Mouse (Mus musculus): ENCODE results near the gene 9330161L09Rik. TPM values are rescaled to one million over a fixed set of nuclear protein-coding genes. Genes with fewer than 3 reads are reported as not detected.

Gene 9330161L09Rik
- total and polyA plus RNA-seq, 3 experiments, result 1.8 to 2.1 TPM; not detected in 1

- Histone ChIP-seq H3K9me3 (replicated peaks; ENCODE audit: insufficient read depth, low read length) (no peaks in the 10 kb centered on the region), H3K27ac (ENCODE audit: control insufficient read depth, low read depth, low read length) (no peak overlapping the region), H3K79me2 (ENCODE audit: control insufficient read depth, insufficient read depth, low read length, poor library complexity) (no peaks in the 10 kb centered on the region), H3K9ac (ENCODE audit: control insufficient read depth, low read depth, low read length, poor library complexity, severe bottlenecking) (no peak overlapping the region), H3K27me3 (ENCODE audit: control insufficient read depth in 1 of 2, insufficient read depth in 2 of 2, low read length in 2 of 2) (no peaks in the 10 kb centered on the region), H3K36me3 (ENCODE audit: control insufficient read depth in 1 of 2, insufficient read depth in 2 of 2, low read length in 2 of 2) (peaks cover 0 to 12% of the 10 kb centered on the region in 2 experiments; a peak in 2 of 4 replicates), H3K4me3 (ENCODE audit: control insufficient read depth in 1 of 2, insufficient read depth in 1 of 2, low read depth in 2 of 2, low read length in 2 of 2) (no peak overlapping the region), H3K4me1 (ENCODE audit: control insufficient read depth in 1 of 2, insufficient read depth in 2 of 2, low read length in 2 of 2) (peaks cover 5 to 18% of the 10 kb centered on the region in 2 experiments; a peak in 3 of 4 replicates)
- peak; percentile 62 for TF ChIP-seq USF1 (IDR thresholded peaks at IDR 0.05; ENCODE audit: low read depth, low read length)
- no peak for TF ChIP-seq ZMIZ1 (IDR thresholded peaks at IDR 0.05; ENCODE audit: low read depth, low read length)
- TF ChIP-seq HCFC1 (IDR thresholded peaks at IDR 0.05; ENCODE audit: low read depth, low read length), result 0 out of 2 replicates have a peak, but pooled peaks have one; percentile 18
- no peak for DNase-seq (ENCODE audit: low read depth, low spot score)
These were observed 31.5 kb downstream of the 9330161L09Rik start for GRCm38 (mm10) chr12:103376124-103376523.

DNA sequence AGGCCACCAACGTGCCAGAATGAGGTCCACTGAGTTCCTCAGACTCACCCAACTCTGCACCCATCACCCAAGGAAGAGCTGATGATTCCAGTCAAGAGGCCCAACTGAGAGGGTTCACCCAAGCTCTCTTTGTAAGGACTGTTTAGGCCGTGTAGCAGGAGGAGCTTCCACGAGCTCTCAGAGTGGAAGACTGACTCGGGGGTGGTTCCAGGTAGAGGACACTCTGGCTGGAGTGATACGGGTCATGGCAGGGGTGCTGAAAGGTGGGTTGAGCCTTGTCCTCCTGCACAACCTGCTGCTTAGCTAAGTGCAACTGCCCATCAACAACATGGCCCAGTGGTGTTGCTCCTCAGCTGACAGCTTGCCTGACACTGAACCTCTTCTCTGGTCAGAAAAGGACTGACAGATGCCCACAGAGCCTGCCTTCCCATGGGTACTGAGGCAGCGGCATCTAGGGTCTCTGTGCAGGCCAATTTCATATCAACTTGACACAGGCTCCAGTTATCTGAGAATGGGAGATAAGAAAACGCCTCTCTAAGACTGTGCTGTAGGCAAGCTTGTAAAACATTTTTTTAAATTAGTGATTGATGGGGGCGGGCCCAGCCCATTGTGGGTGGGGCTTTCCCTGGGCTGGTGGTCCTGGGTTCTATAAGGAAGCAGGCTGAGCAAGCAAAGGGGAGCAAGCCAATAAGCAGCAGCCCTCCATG, 33.9 kb downstream of the 9330161L09Rik start:
- H3K36me3 ChIP-seq (ENCODE audit: control insufficient read depth in 1 of 2, insufficient read depth in 2 of 2, low read length in 2 of 2), result peaks cover 0 to 12% of the 10 kb centered on the region in 2 experiments; a peak in 2 of 4 replicates
- H3K4me1 ChIP-seq (ENCODE audit: control insufficient read depth in 1 of 2, insufficient read depth in 2 of 2, low read length in 2 of 2), result peaks cover 5 to 22% of the 10 kb centered on the region in 2 experiments; a peak in 3 of 4 replicates
- 0 out of 4 replicates have a peak overlapping the region, but pooled peaks of 1 of the 2 experiments have one; percentile 11 for H3K4me3 ChIP-seq (ENCODE audit: control insufficient read depth in 1 of 2, insufficient read depth in 1 of 2, low read depth in 2 of 2, low read length in 2 of 2)
- no peak overlapping the region for H3K9ac ChIP-seq (ENCODE audit: control insufficient read depth, low read depth, low read length, poor library complexity, severe bottlenecking)
- peak; percentile 69 for DNase-seq (ENCODE audit: low read depth, low spot score)
- H3K27me3 ChIP-seq (ENCODE audit: control insufficient read depth in 1 of 2, insufficient read depth in 2 of 2, low read length in 2 of 2), result no peaks in the 10 kb centered on the region
- H3K27ac ChIP-seq (ENCODE audit: control insufficient read depth, low read depth, low read length), result no peak overlapping the region
- no peaks in the 10 kb centered on the region for H3K79me2 ChIP-seq (ENCODE audit: control insufficient read depth, insufficient read depth, low read length, poor library complexity)
- H3K9me3 ChIP-seq (replicated peaks; ENCODE audit: insufficient read depth, low read length), result no peaks in the 10 kb centered on the region
- TF ChIP-seq SMC3 (IDR thresholded peaks at IDR 0.05; ENCODE audit: low read depth, low read length) (no peak), TBP (IDR thresholded peaks at IDR 0.05; ENCODE audit: low read depth, low read length) (no peak), MYB (IDR thresholded peaks at IDR 0.05; ENCODE audit: low read depth, low read length) (no peak), E2F4 (IDR thresholded peaks at IDR 0.05; ENCODE audit: borderline replicate concordance, low read depth, low read length) (no peak), MEF2A (IDR thresholded peaks at IDR 0.05; ENCODE audit: extremely low read depth, insufficient replicate concordance, low read depth, low read length, poor library complexity, severe bottlenecking) (no peak), GABPA (IDR thresholded peaks at IDR 0.05; ENCODE audit: low read depth, low read length) (no peak), JUND (IDR thresholded peaks at IDR 0.05; ENCODE audit: low read depth, low read length) (no peak), BHLHE40 (IDR thresholded peaks at IDR 0.05; ENCODE audit: borderline replicate concordance, low read depth, low read length) (no peak), MAX (IDR thresholded peaks at IDR 0.05; ENCODE audit: low read length) (no peak), NRF1 (IDR thresholded peaks at IDR 0.05; ENCODE audit: insufficient read depth, low read depth, low read length, poor library complexity, severe bottlenecking) (no peak), USF2 (IDR thresholded peaks at IDR 0.05; ENCODE audit: borderline replicate concordance in 1 of 2, insufficient read depth in 1 of 2, low read depth in 1 of 2, low read length in 2 of 2) (no peak), ZC3H11A (IDR thresholded peaks at IDR 0.05; ENCODE audit: low read depth, low read length) (no peak), MYC (IDR thresholded peaks at IDR 0.05; ENCODE audit: low read depth, low read length) (no peak), POLR2A (IDR thresholded peaks at IDR 0.05; ENCODE audit: control insufficient read depth in 1 of 2, insufficient read depth in 1 of 2, low read depth in 1 of 2, low read length in 2 of 2, poor library complexity in 1 of 2) (no peak), MAFK (IDR thresholded peaks at IDR 0.05; ENCODE audit: borderline replicate concordance, low read depth, low read length) (peak; percentile 41; the same call in 1 of the 2 replicates), HCFC1 (IDR thresholded peaks at IDR 0.05; ENCODE audit: low read depth, low read length) (no peak), USF1 (IDR thresholded peaks at IDR 0.05; ENCODE audit: low read depth, low read length) (no peak), UBTF (IDR thresholded peaks at IDR 0.05; ENCODE audit: borderline replicate concordance, insufficient read depth, low read depth, low read length) (no peak), ETS1 (IDR thresholded peaks at IDR 0.05; ENCODE audit: low read depth, low read length) (peak; percentile 73; the same call in 1 of the 2 replicates), KAT2A (conservative IDR thresholded peaks at IDR 0.05; ENCODE audit: low read depth, low read length) (no peak), GATA1 (IDR thresholded peaks at IDR 0.05; ENCODE audit: low read depth, low read length) (peak; percentile 96), POLR2AphosphoS5 (IDR thresholded peaks at IDR 0.05; ENCODE audit: borderline replicate concordance, low read depth, low read length) (no peak), ZNF384 (IDR thresholded peaks at IDR 0.05; ENCODE audit: low read depth, low read length) (peak; percentile 95), CHD1 (IDR thresholded peaks at IDR 0.05; ENCODE audit: low read depth, low read length) (no peak), EP300 (IDR thresholded peaks at IDR 0.05; ENCODE audit: low read depth in 1 of 2, low read length in 2 of 2) (peak; percentile 88 to 90), SIN3A (IDR thresholded peaks at IDR 0.05; ENCODE audit: low read length) (peak; percentile 72), RAD21 (IDR thresholded peaks at IDR 0.05; ENCODE audit: low read depth, low read length) (no peak), ZKSCAN1 (IDR thresholded peaks at IDR 0.05; ENCODE audit: low read depth, low read length) (no peak)
